Mouse (Mus musculus): ENCODE measurements around the gene Ccdc136. TPM values are rescaled to one million over a fixed set of nuclear protein-coding genes. Genes with fewer than 3 reads are reported as not detected.
A peak's percentile ranks its signal among the peaks of the same experiment; 100 is the strongest.
"Not testable (repeated sequence)": the region's sequence is repeated elsewhere in the genome, so short reads cannot be mapped to it uniquely, and the experiment has no call there.

The Ccdc136 gene
- polyA plus RNA-seq, 1 experiment from 2014 or later, result 0.94 TPM

DNA sequence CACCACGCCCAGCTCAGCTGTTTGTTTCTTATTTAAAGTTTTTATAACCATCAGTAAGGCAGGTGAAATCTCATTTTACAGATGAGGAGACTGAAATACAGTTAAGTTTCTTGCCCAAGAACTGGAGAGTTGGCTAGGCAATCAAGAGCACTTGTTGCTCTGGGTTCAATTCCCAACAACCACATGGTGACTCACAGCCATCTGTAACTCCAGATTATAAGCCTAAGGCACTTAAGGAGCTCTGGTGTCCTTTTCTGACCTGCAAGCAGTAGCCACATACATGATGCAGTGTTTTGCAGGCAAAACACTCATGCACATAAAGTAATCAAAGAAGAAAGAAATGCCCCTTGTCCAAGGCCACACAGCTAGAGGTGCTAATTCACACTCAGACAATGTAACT, 30.8 kb upstream of the Ccdc136 start:
- WGBS (ENCODE audit: insufficient replicate concordance), result 88% methylated on average over 1 of the region's 1 CpGs

DNA sequence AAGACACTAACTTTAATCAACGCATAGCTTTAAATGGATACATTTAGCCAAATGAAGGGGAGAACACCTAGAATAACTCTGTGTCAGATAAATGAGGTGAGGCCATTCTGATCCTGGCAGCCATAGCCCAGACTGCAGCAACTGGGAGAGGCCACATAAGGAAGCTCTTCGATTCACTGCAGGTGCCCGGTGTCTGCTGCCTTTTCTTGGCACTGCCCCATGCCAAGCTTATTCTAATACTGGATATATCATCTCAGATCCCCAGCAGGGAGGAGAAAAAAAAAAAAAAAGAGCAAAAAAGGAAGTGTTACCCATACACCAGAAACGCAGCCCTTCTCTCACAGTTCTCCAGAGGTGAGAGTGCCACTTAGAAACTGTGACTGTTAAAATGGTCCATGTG, 18.7 kb upstream of the Ccdc136 start:
- Histone ChIP-seq H3K36me3 (peaks cover 63% of the 10 kb centered on the region), H3K4me1 (peaks cover 8% of the 10 kb centered on the region), H3K27ac (no peak overlapping the region), H3K27me3 (replicated peaks) (no peaks in the 10 kb centered on the region), H3K9ac (no peak overlapping the region), H3K4me3 (no peak overlapping the region), H3K9me3 (replicated peaks) (no peaks in the 10 kb centered on the region), H3K4me2 (no peak overlapping the region)
- 80% methylated on average over 4 of the region's 4 CpGs for WGBS (ENCODE audit: insufficient replicate concordance)
- no peak for ATAC-seq

More for the DNA sequence above, 30.8 kb upstream of the Ccdc136 start:
- no peaks in the 10 kb centered on the region for H3K4me1 ChIP-seq
- ATAC-seq, result no peak
- no peak overlapping the region for H3K4me2 ChIP-seq
- no peak overlapping the region for H3K4me3 ChIP-seq
- no peak overlapping the region for H3K27ac ChIP-seq
- H3K36me3 ChIP-seq, result peaks cover 73% of the 10 kb centered on the region
- H3K9ac ChIP-seq, result no peak overlapping the region
- no peaks in the 10 kb centered on the region for H3K27me3 ChIP-seq (replicated peaks)
- no peaks in the 10 kb centered on the region for H3K9me3 ChIP-seq (replicated peaks)

DNA sequence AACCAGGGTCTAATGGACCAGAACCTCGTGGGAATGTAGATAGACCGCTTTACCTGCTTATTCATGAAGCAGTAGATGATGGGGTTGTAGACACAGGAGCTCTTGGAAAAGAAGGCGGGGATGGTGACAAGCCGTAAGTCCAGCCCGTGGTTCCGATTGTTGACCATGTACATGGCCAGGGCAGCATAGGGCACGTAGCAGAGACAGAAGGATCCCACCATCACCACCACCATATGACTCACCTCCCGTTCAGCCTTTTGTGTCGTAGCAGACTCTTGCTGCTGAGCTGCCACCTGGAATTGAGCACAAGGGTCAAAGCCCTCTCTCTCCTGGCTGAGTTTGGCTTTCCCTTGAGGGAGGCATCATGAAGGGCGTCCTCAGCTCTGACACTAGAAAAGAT, 17.4 kb upstream of the Ccdc136 start:
- H3K9ac ChIP-seq, result no peak overlapping the region
- no peaks in the 10 kb centered on the region for H3K27me3 ChIP-seq (replicated peaks)
- WGBS (ENCODE audit: insufficient replicate concordance), result 76% methylated on average over 10 of the region's 10 CpGs
- H3K4me2 ChIP-seq, result no peak overlapping the region
- peaks cover 50% of the 10 kb centered on the region for H3K36me3 ChIP-seq
- H3K4me3 ChIP-seq, result no peak overlapping the region
- H3K4me1 ChIP-seq, result peaks cover 3% of the 10 kb centered on the region
- no peak for ATAC-seq
- H3K27ac ChIP-seq, result no peak overlapping the region
- no peaks in the 10 kb centered on the region for H3K9me3 ChIP-seq (replicated peaks)

DNA sequence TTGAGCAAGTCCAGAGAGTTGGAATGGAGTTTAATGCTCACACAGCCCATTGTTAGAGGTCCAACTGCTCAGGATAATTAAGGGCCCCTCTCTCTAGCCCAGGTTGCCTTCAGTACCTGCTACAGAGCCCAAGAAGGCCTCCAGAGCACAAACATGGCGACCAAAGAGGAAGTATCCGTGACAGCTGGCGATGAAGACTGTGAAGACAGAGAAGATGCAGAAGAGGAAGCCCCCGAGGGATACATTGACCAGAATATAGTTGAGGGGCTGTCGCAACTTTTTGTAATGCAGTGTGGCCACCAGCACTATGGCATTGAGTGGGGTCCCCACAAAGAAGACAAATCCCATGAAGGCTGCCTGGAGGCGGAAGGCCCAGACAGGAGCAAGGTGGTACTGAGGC, 16.2 kb upstream of the Ccdc136 start:
- ATAC-seq, result no peak
- H3K27me3 ChIP-seq (replicated peaks), result no peaks in the 10 kb centered on the region
- no peak overlapping the region for H3K9ac ChIP-seq
- H3K9me3 ChIP-seq (replicated peaks), result no peaks in the 10 kb centered on the region
- 57% methylated on average over 6 of the region's 6 CpGs for WGBS (ENCODE audit: insufficient replicate concordance)
- peaks cover 38% of the 10 kb centered on the region for H3K36me3 ChIP-seq
- H3K4me2 ChIP-seq, result no peak overlapping the region
- H3K4me3 ChIP-seq, result no peak overlapping the region
- no peak overlapping the region for H3K27ac ChIP-seq
- H3K4me1 ChIP-seq, result peaks cover 11% of the 10 kb centered on the region

DNA sequence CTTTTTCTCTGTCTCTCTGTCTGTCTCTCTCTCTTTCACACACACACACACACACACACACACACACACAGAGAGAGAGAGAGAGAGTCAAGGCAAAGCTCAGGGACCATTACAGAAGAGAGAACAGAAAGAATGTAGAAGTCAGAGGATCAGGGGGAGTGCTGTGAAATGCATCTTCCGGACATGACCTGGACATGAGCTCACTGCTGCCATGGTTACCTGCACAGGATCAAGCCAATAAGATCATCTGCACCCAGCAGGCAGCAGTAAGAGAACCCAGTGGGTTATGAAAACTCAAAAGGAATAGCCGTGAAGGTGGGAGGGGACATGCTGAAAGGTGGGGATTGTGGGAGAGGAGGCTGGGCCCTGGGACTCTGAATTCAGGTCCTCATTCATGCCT, 13.7 kb upstream of the Ccdc136 start:
- H3K4me3 ChIP-seq, result no peak overlapping the region
- H3K4me2 ChIP-seq, result no peak overlapping the region
- H3K27ac ChIP-seq, result no peak overlapping the region
- 0 out of 2 replicates have a peak, but pooled peaks cover 10% of the 10 kb centered on the region for H3K27me3 ChIP-seq (replicated peaks)
- peaks cover 12% of the 10 kb centered on the region for H3K4me1 ChIP-seq
- peaks cover 13% of the 10 kb centered on the region for H3K36me3 ChIP-seq
- ATAC-seq, result no peak
- no peak overlapping the region for H3K9ac ChIP-seq
- H3K9me3 ChIP-seq (replicated peaks), result no peaks in the 10 kb centered on the region
- WGBS (ENCODE audit: insufficient replicate concordance), result 64% methylated on average over 2 of the region's 2 CpGs

DNA sequence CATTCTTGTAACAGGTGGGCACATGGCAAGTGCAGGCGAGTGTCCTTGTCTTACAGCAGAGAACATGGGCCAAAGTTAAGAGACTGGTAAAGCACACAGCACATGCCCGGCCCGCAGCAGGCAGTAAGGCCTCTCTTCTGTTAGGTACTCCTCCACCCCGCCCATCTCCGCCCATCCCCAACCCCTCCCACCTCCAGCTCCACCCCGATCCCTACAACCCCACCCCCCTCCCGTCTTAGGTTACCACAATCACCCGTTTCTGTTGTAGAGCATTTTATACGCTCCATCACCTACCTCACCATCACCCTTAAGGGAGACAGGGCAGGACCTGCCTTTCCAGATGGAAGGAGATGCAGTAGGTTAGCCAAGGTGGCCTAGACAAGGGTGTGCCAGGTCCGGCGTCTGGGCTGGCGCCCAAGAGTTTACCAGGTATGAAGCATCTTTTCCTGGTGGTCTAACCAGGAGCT, 8.0 kb upstream of the Ccdc136 start, which contains the start of gene Opn1sw:
Gene Opn1sw, minus strand, starts transcription at position 417 of the 467 bp plus-strand sequence.
- H3K4me3 ChIP-seq, result peak within 1 kb of the TSS; percentile 41
- H3K4me1 ChIP-seq, result peaks cover 29% of the 10 kb centered on the region
- peak within 1 kb of the TSS; percentile 22; the same call in 1 of the 2 replicates for H3K9ac ChIP-seq
- H3K36me3 ChIP-seq, result no peaks in the 10 kb centered on the region
- peaks cover 47% of the 10 kb centered on the region for H3K27me3 ChIP-seq (replicated peaks)
- H3K9me3 ChIP-seq (replicated peaks), result no peaks in the 10 kb centered on the region
- WGBS (ENCODE audit: insufficient replicate concordance), result 3% methylated on average over 12 of the region's 12 CpGs
- H3K4me2 ChIP-seq, result peak within 1 kb of the TSS; percentile 61
- peak; percentile 85 for ATAC-seq
- H3K27ac ChIP-seq, result no peak within 1 kb of the TSS

DNA sequence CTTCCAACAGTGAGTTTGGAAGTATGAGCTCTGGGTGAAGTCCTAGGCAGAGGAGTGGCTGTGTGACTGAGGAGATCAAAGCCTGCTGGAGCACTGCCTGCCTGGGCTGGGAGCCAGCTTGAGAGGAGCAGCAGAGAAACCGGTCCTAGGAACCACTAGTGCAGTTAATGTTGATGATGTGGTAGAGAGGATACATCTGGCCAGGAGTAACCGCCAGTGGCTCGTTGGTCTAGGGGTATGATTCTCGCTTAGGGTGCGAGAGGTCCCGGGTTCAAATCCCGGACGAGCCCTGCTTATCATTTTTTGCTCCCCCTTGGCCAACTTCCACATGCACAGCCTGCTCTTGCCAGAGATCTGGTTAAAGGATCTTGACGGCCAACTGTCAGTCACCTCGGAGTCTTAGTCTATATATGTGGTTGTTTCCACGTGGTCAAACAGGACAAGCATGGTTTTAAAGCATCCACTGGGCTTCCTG, 7.5 kb upstream of the Ccdc136 start:
- ATAC-seq, result peak; percentile 68
- Histone ChIP-seq H3K4me1 (peaks cover 28% of the 10 kb centered on the region), H3K36me3 (no peaks in the 10 kb centered on the region), H3K4me2 (peak overlapping the region; percentile 61), H3K27ac (no peak overlapping the region), H3K9ac (peak overlapping the region; percentile 22; the same call in 1 of the 2 replicates), H3K4me3 (peak overlapping the region; percentile 41), H3K9me3 (replicated peaks) (no peaks in the 10 kb centered on the region), H3K27me3 (replicated peaks) (peaks cover 52% of the 10 kb centered on the region)
- WGBS (ENCODE audit: insufficient replicate concordance), result 9% methylated on average over 11 of the region's 11 CpGs

DNA sequence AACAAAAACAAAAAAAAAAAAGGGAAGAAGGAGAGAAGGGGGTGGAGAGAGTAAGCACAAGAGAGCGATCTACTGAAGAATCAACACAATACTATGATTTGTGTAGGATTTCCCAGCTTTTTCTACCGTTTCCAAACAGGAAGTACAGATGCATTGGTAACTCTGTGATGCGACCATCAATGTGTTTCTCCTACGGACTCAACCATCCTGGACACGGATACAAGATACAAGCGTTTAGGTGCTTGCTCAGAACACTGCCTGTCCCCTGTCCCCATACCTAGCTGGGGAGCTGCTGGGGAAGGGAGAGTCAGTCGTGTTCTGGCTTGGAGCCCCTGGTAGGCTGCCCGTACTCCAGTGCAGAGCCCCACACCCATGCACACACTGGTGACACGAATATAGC, 6.7 kb upstream of the Ccdc136 start:
- Histone ChIP-seq H3K9me3 (replicated peaks) (no peaks in the 10 kb centered on the region), H3K4me2 (no peak overlapping the region; the same call in 1 of the 2 replicates), H3K4me3 (no peak overlapping the region), H3K27me3 (replicated peaks) (peaks cover 60% of the 10 kb centered on the region), H3K9ac (no peak overlapping the region), H3K36me3 (no peaks in the 10 kb centered on the region), H3K27ac (no peak overlapping the region), H3K4me1 (peaks cover 20% of the 10 kb centered on the region)
- 40% methylated on average over 9 of the region's 9 CpGs for WGBS (ENCODE audit: insufficient replicate concordance)
- no peak for ATAC-seq

DNA sequence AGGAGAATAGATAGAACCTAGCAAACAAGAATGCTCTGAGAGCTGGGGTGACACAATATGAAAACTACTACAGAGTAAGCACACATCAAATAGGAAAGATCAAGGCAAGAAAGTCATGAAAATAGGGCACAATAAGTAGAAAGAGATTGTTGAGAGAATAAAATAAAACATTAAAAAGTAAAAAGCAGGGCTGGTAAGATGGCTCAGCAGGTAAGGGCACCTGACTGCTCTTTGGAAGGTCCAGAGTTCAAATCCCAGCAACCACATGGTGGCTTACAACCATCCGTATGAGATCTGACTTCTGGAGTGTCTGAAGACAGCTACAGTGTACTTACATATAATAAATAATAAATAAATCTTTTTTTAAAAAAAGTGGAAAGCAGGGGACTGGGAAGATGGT, 5.6 kb upstream of the Ccdc136 start:
- not testable (repeated sequence) for ATAC-seq; H3K27ac ChIP-seq; H3K9me3 ChIP-seq (replicated peaks); H3K9ac ChIP-seq; H3K4me3 ChIP-seq; H3K36me3 ChIP-seq; H3K4me2 ChIP-seq
- 68% methylated on average over 1 of the region's 1 CpGs for WGBS (ENCODE audit: insufficient replicate concordance)
- peaks cover 71% of the 10 kb centered on the region for H3K27me3 ChIP-seq (replicated peaks)
- peaks cover 18% of the 10 kb centered on the region for H3K4me1 ChIP-seq

DNA sequence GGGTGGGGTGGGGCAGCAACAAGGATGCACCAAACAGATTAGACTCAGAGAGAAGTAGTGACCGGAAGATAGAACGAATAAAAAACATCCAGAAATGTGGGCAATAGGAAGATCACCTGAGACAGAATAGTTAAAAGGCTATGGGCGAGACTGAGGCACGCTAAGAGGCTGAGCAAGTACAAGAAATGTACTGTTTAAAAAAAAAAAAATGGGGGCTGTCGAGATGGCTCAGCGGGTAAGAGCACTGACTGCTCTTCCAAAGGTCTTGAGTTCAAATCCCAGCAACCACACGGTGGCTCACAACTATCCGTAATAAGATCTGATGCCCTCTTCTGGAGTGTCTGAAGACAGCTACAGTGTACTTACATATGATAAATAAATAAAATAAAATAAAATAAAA, 4.9 kb upstream of the Ccdc136 start:
- H3K4me2 ChIP-seq; H3K27ac ChIP-seq; H3K36me3 ChIP-seq; ATAC-seq; H3K4me3 ChIP-seq; H3K9me3 ChIP-seq (replicated peaks); H3K9ac ChIP-seq: not testable (repeated sequence)
- peaks cover 78% of the 10 kb centered on the region for H3K27me3 ChIP-seq (replicated peaks)
- 50% methylated on average over 8 of the region's 8 CpGs for WGBS (ENCODE audit: insufficient replicate concordance)
- H3K4me1 ChIP-seq, result peaks cover 24% of the 10 kb centered on the region

DNA sequence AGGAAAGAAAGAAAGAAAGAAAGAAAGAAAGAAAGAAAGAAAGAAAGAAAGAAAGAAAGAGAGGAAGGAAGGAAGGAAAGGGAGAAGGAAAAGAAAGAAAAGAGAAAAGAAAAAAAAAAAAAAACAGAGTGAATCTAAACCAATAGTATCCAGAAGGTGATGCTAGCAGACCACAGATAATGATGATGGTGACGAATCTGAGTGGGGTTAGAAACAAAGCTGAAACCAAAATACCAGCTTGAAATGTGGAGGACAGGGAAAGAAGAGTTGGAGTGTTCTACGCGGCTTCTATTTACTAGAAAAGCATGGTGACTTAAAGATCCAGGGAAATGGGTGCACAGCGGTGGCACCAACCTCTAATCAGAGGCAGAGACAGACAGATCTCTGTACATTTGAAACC, 4.3 kb upstream of the Ccdc136 start:
- WGBS (ENCODE audit: insufficient replicate concordance), result 46% methylated on average over 4 of the region's 4 CpGs
- no peak for ATAC-seq

DNA sequence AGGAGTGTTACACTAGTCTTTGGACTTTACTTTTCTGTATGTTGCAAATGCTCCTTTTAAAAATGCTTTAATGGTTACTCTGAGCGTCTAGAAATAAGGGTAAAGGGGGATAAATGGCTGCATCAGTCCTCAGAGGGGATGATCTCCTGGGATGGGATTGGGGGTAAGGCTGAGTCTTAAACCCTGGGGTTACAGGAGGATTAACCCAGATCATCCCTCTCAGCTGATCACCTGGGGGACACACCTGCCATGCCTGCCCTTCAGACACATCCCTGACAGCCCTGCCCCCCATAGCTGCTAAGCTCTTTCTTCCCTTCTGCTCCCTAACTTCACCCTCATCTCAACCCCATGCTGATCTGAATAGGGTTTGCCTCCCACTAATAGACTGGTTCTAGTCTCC, 1.8 kb upstream of the Ccdc136 start:
- no peak for ATAC-seq
- Histone ChIP-seq H3K27ac (no peak overlapping the region), H3K9me3 (replicated peaks) (no peaks in the 10 kb centered on the region), H3K36me3 (no peaks in the 10 kb centered on the region), H3K27me3 (replicated peaks) (peaks cover 91% of the 10 kb centered on the region), H3K4me3 (no peak overlapping the region), H3K4me2 (no peak overlapping the region), H3K4me1 (peaks cover 15% of the 10 kb centered on the region), H3K9ac (no peak overlapping the region)
- WGBS (ENCODE audit: insufficient replicate concordance), result 31% methylated on average over 1 of the region's 1 CpGs

More for the DNA sequence above, 4.3 kb upstream of the Ccdc136 start:
- no peak overlapping the region for H3K9ac ChIP-seq
- no peak overlapping the region for H3K4me2 ChIP-seq
- no peaks in the 10 kb centered on the region for H3K36me3 ChIP-seq
- peaks cover 78% of the 10 kb centered on the region for H3K27me3 ChIP-seq (replicated peaks)
- H3K4me3 ChIP-seq, result no peak overlapping the region
- H3K9me3 ChIP-seq (replicated peaks), result no peaks in the 10 kb centered on the region
- peaks cover 29% of the 10 kb centered on the region for H3K4me1 ChIP-seq
- no peak overlapping the region for H3K27ac ChIP-seq
